Mouse (Mus musculus): Measurements from ENCODE around the gene Tnfrsf13c. TPM values are rescaled to one million over a fixed set of nuclear protein-coding genes. Genes with fewer than 3 reads are reported as not detected.

Gene Tnfrsf13c
- total RNA-seq (2014; rRNA removed) = 0.24 and 0.62 TPM in 2 replicates
- 0.44 and 0.47 TPM in 2 replicates for polyA plus RNA-seq (2015; fragmentation: Nextera tagmentation; extraction: Ambion mirVana)

GRCm38 (mm10) chr15:82223657-82224601 is at the start of gene Tnfrsf13c:
Gene Tnfrsf13c, minus strand, starts transcription at chr15:82224369.
- H3K4me1 ChIP-seq (ENCODE audit: insufficient read depth) = 0 out of 2 replicates have a peak, but pooled peaks cover 5% of the 10 kb centered on the region
- H3K27ac ChIP-seq (ENCODE audit: low read depth, low read length) = no peak within 1 kb of the TSS
- H3K9ac ChIP-seq = peak within 1 kb of the TSS; percentile 37; the same call in 1 of the 2 replicates
- TF ChIP-seq CTCF (IDR thresholded peaks at IDR 0.05; ENCODE audit: low read depth) = no peak
- H3K27me3 ChIP-seq (ENCODE audit: insufficient read depth, low read length) = no peaks in the 10 kb centered on the region
- no peak for DNase-seq
- peak within 1 kb of the TSS; percentile 61 for H3K4me2 ChIP-seq (ENCODE audit: low read depth)
- peak; percentile 61 for ATAC-seq
- no peaks in the 10 kb centered on the region for H3K36me3 ChIP-seq (ENCODE audit: insufficient read depth)
- H3K9me3 ChIP-seq (ENCODE audit: low read length) = no peaks in the 10 kb centered on the region
- WGBS = 1% methylated on average over 42 of the region's 44 CpGs
- peak within 1 kb of the TSS; percentile 30 for H3K4me3 ChIP-seq (ENCODE audit: low read depth, low read length)

- no peak overlapping the region for H3K9ac ChIP-seq
- peaks cover 24% of the 10 kb centered on the region for H3K4me1 ChIP-seq (ENCODE audit: insufficient read depth)
- H3K36me3 ChIP-seq (ENCODE audit: insufficient read depth) = no peaks in the 10 kb centered on the region
- WGBS = 92% methylated on average over 6 of the region's 6 CpGs
- no peaks in the 10 kb centered on the region for H3K9me3 ChIP-seq (ENCODE audit: low read length)
- no peak overlapping the region for H3K27ac ChIP-seq (ENCODE audit: low read depth, low read length)
- TF ChIP-seq CTCF (IDR thresholded peaks at IDR 0.05; ENCODE audit: low read depth) = no peak
- ATAC-seq (no peak), DNase-seq (no peak)
- no peak overlapping the region for H3K4me2 ChIP-seq (ENCODE audit: low read depth)
- no peak overlapping the region for H3K4me3 ChIP-seq (ENCODE audit: low read depth, low read length)
- peaks cover 3% of the 10 kb centered on the region; the same call in 1 of the 2 replicates for H3K27me3 ChIP-seq (ENCODE audit: insufficient read depth, low read length)
Observed at GRCm38 (mm10) chr15:82272295-82272694, 48.1 kb upstream of the Tnfrsf13c start.

GRCm38 (mm10) chr15:82271201-82271600 is 47.0 kb upstream of the Tnfrsf13c start:
- 0% methylated on average over 5 of the region's 5 CpGs for WGBS
- Histone ChIP-seq H3K27ac (ENCODE audit: low read depth, low read length) (no peak overlapping the region), H3K4me3 (ENCODE audit: low read depth, low read length) (no peak overlapping the region), H3K4me2 (ENCODE audit: low read depth) (no peak overlapping the region), H3K9ac (no peak overlapping the region), H3K4me1 (ENCODE audit: insufficient read depth) (peaks cover 18% of the 10 kb centered on the region; the same call in 1 of the 2 replicates), H3K36me3 (ENCODE audit: insufficient read depth) (no peaks in the 10 kb centered on the region), H3K27me3 (ENCODE audit: insufficient read depth, low read length) (peaks cover 3% of the 10 kb centered on the region; the same call in 1 of the 2 replicates), H3K9me3 (ENCODE audit: low read length) (no peaks in the 10 kb centered on the region)
- DNase-seq (peak; percentile 89), ATAC-seq (peak; percentile 19; the same call in 1 of the 2 replicates)
- peak; percentile 96 for TF ChIP-seq CTCF (IDR thresholded peaks at IDR 0.05; ENCODE audit: low read depth)

DNA sequence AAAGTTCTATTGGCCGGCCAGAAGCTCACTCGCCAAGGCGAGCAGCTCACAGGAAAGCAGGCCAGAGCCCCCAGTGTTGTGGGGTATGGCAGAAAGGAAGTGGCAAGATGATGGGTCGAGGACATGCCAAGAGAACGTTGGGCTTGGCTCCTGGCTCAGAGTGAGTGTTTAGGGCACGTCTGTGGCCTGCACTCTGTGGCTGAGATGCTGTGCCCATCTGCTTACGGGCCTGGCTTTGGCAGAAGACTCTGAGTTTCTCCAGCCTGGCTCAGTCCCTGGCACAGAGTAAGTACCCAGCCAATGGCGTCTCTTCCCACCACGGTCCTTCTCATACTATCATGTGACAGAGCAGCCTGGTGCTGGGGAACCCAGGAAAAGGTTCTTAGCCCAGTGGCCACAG is 44.6 kb upstream of the Tnfrsf13c start:
- 63% methylated on average over 9 of the region's 9 CpGs for WGBS
- Histone ChIP-seq H3K9me3 (ENCODE audit: low read length) (no peaks in the 10 kb centered on the region), H3K36me3 (ENCODE audit: insufficient read depth) (no peaks in the 10 kb centered on the region), H3K9ac (no peak overlapping the region), H3K27ac (ENCODE audit: low read depth, low read length) (peak overlapping the region; percentile 50; the same call in 1 of the 2 replicates), H3K27me3 (ENCODE audit: insufficient read depth, low read length) (peaks cover 3% of the 10 kb centered on the region; the same call in 1 of the 2 replicates), H3K4me2 (ENCODE audit: low read depth) (no peak overlapping the region), H3K4me3 (ENCODE audit: low read depth, low read length) (no peak overlapping the region), H3K4me1 (ENCODE audit: insufficient read depth) (peaks cover 9% of the 10 kb centered on the region; the same call in 1 of the 2 replicates)
- no peak for DNase-seq
- TF ChIP-seq CTCF (IDR thresholded peaks at IDR 0.05; ENCODE audit: low read depth) = no peak
- peak; percentile 47 for ATAC-seq

GRCm38 (mm10) chr15:82268185-82268584 is 44.0 kb upstream of the Tnfrsf13c start:
- H3K4me1 ChIP-seq (ENCODE audit: insufficient read depth) = peaks cover 9% of the 10 kb centered on the region; the same call in 1 of the 2 replicates
- peak; percentile 73 for DNase-seq
- H3K27me3 ChIP-seq (ENCODE audit: insufficient read depth, low read length) = peaks cover 3% of the 10 kb centered on the region; the same call in 1 of the 2 replicates
- WGBS = 12% methylated on average over 3 of the region's 3 CpGs
- no peaks in the 10 kb centered on the region for H3K9me3 ChIP-seq (ENCODE audit: low read length)
- ATAC-seq = peak; percentile 68
- H3K36me3 ChIP-seq (ENCODE audit: insufficient read depth) = no peaks in the 10 kb centered on the region
- H3K27ac ChIP-seq (ENCODE audit: low read depth, low read length) = peak overlapping the region; percentile 24; the same call in 1 of the 2 replicates
- H3K4me2 ChIP-seq (ENCODE audit: low read depth) = no peak overlapping the region
- no peak overlapping the region; the same call in 1 of the 2 replicates for H3K9ac ChIP-seq
- H3K4me3 ChIP-seq (ENCODE audit: low read depth, low read length) = no peak overlapping the region
- no peak for TF ChIP-seq CTCF (IDR thresholded peaks at IDR 0.05; ENCODE audit: low read depth)

DNA sequence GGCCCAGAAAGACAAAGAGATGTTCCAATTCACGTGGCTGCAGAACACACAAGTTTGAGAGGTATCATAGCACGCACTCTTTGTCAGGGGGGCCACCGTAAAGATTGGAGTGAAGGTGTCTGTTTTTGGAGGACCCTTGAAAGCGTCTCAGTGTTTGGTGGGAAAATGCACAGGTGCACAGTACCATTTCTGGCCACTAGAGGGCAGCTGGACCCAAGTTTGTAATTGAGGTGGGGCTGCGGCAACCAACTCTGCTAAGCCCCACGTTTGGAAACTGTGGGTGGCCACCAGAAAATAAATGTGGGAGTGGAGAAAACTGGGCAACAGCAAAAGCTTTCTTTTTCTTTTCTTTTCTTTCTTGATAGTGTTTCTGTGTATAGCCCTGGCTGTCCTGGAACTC is 42.2 kb upstream of the Tnfrsf13c start:
- ATAC-seq = no peak
- peak; percentile 86 for DNase-seq
- 0 out of 2 replicates have a peak, but pooled peaks cover 1% of the 10 kb centered on the region for H3K36me3 ChIP-seq (ENCODE audit: insufficient read depth)
- peaks cover 9% of the 10 kb centered on the region; the same call in 1 of the 2 replicates for H3K4me1 ChIP-seq (ENCODE audit: insufficient read depth)
- WGBS = 12% methylated on average over 6 of the region's 6 CpGs
- H3K9ac ChIP-seq = no peak overlapping the region
- H3K4me3 ChIP-seq (ENCODE audit: low read depth, low read length) = no peak overlapping the region
- peak; percentile 91 for TF ChIP-seq CTCF (IDR thresholded peaks at IDR 0.05; ENCODE audit: low read depth)
- no peaks in the 10 kb centered on the region for H3K27me3 ChIP-seq (ENCODE audit: insufficient read depth, low read length)
- no peak overlapping the region for H3K4me2 ChIP-seq (ENCODE audit: low read depth)
- H3K27ac ChIP-seq (ENCODE audit: low read depth, low read length) = no peak overlapping the region
- H3K9me3 ChIP-seq (ENCODE audit: low read length) = no peaks in the 10 kb centered on the region

Measured in forebrain, postnatal 0 days (tissue).